Mouse (Mus musculus) megakaryocyte, adult 5-6 weeks (primary cell): ENCODE results near the gene Rhoa. TPM values are rescaled to one million over a fixed set of nuclear protein-coding genes. Genes with fewer than 3 reads are reported as not detected.

Source experiments
- total RNA-seq, 2 experiments: library from RNA; stranded (forward) in 1 of 2; stranded (reverse) in 1 of 2; fragments of 153-499, 151-499 nt in 1 of 2; fragments of 221-1000, 200-1000 nt in 1 of 2; gene quantifications; 2 replicates each; pipeline versions ENCODE4 v1.2.3 to v1.2.4; 2015 to 2017

The Rhoa gene
- total RNA-seq, 2 experiments from 2014 or later, result 473 to 585 TPM

Other genes with a start within 250 kb of the Rhoa start
- gene Mst1, start 225.7 kb upstream of the Rhoa start, total RNA-seq (2015), result 0.69 TPM in 1 of 2 replicates, not detected in the other
- gene Mst1, start 225.7 kb upstream of the Rhoa start, total RNA-seq (2017), result not detected in 2 replicates
- 27.8 and 30.7 TPM in 2 replicates for gene Rnf123, start 222.8 kb upstream of the Rhoa start, total RNA-seq (2015)
- gene Rnf123, start 222.8 kb upstream of the Rhoa start, total RNA-seq (2017), result 20.9 and 21.1 TPM in 2 replicates
- gene Apeh, start 211.5 kb upstream of the Rhoa start, total RNA-seq (2015), result 37.9 and 41.0 TPM in 2 replicates
- gene Apeh, start 211.5 kb upstream of the Rhoa start, total RNA-seq (2017), result 56.9 and 61.8 TPM in 2 replicates
- gene Bsn, start 115.7 kb upstream of the Rhoa start, total RNA-seq (2015), result 0.91 and 1.5 TPM in 2 replicates
- 0.37 and 0.62 TPM in 2 replicates for gene Bsn, start 115.7 kb upstream of the Rhoa start, total RNA-seq (2017)
- 11.6 and 12.3 TPM in 2 replicates for gene Dag1, start 42.2 kb upstream of the Rhoa start, total RNA-seq (2015)
- gene Dag1, start 42.2 kb upstream of the Rhoa start, total RNA-seq (2017), result 4.6 and 5.4 TPM in 2 replicates
- gene Nicn1, start 15.7 kb upstream of the Rhoa start, total RNA-seq (2015), result 3.9 and 4.3 TPM in 2 replicates
- gene Nicn1, start 15.7 kb upstream of the Rhoa start, total RNA-seq (2017), result 2.6 and 3.6 TPM in 2 replicates
- gene Amt, start 9.3 kb upstream of the Rhoa start, total RNA-seq (2015), result 0.71 TPM in 1 of 2 replicates, not detected in the other
- gene Amt, start 9.3 kb upstream of the Rhoa start, total RNA-seq (2017), result 0.11 TPM in 1 of 2 replicates, not detected in the other
- 16.5 and 23.8 TPM in 2 replicates for gene Tcta, start within 50 bp of the Rhoa start, total RNA-seq (2015)
- 6.2 and 8.4 TPM in 2 replicates for gene Tcta, start within 50 bp of the Rhoa start, total RNA-seq (2017)
- gene Gpx1, start 32.8 kb downstream of the Rhoa start, total RNA-seq (2015), result 2,393 and 2,822 TPM in 2 replicates
- gene Gpx1, start 32.8 kb downstream of the Rhoa start, total RNA-seq (2017), result 1,668 and 1,978 TPM in 2 replicates
- 144 and 148 TPM in 2 replicates for gene Usp4, start 41.7 kb downstream of the Rhoa start, total RNA-seq (2015)
- gene Usp4, start 41.7 kb downstream of the Rhoa start, total RNA-seq (2017), result 75.0 and 78.7 TPM in 2 replicates
- gene 1700102P08Rik, start 86.7 kb downstream of the Rhoa start, total RNA-seq (2015), result 0.47 and 0.98 TPM in 2 replicates
- 1.4 and 3.0 TPM in 2 replicates for gene 1700102P08Rik, start 86.7 kb downstream of the Rhoa start, total RNA-seq (2017)
- gene Ccdc36, start 122.4 kb downstream of the Rhoa start, total RNA-seq (2015), result not detected in 2 replicates
- 0.15 and 0.28 TPM in 2 replicates for gene Ccdc36, start 122.4 kb downstream of the Rhoa start, total RNA-seq (2017)
- gene BC048562, start 130.4 kb downstream of the Rhoa start, total RNA-seq (2015), result not detected in 2 replicates
- not detected in 2 replicates for gene BC048562, start 130.4 kb downstream of the Rhoa start, total RNA-seq (2017)
- gene Ccdc71, start 154.4 kb downstream of the Rhoa start, total RNA-seq (2015), result 26.7 and 29.4 TPM in 2 replicates
- 10.9 and 12.8 TPM in 2 replicates for gene Ccdc71, start 154.4 kb downstream of the Rhoa start, total RNA-seq (2017)
- 0.16 and 0.33 TPM in 2 replicates for gene Klhdc8b, start 155.5 kb downstream of the Rhoa start, total RNA-seq (2015)
- 1.0 and 1.3 TPM in 2 replicates for gene Klhdc8b, start 155.5 kb downstream of the Rhoa start, total RNA-seq (2017)
- 0.13 and 0.73 TPM in 2 replicates for gene Lamb2, start 173.6 kb downstream of the Rhoa start, total RNA-seq (2015)
- 0.33 and 0.37 TPM in 2 replicates for gene Lamb2, start 173.6 kb downstream of the Rhoa start, total RNA-seq (2017)
- 29.3 and 33.2 TPM in 2 replicates for gene Usp19, start 184.5 kb downstream of the Rhoa start, total RNA-seq (2015)
- 34.8 and 36.3 TPM in 2 replicates for gene Usp19, start 184.5 kb downstream of the Rhoa start, total RNA-seq (2017)
- gene Qars, start 201.6 kb downstream of the Rhoa start, total RNA-seq (2015), result 120 and 137 TPM in 2 replicates
- 130 and 144 TPM in 2 replicates for gene Qars, start 201.6 kb downstream of the Rhoa start, total RNA-seq (2017)
- 68.1 and 74.0 TPM in 2 replicates for gene Qrich1, start 210.7 kb downstream of the Rhoa start, total RNA-seq (2015)
- gene Qrich1, start 210.7 kb downstream of the Rhoa start, total RNA-seq (2017), result 97.9 and 109 TPM in 2 replicates